Mouse (Mus musculus) kidney, embryonic 14.5 days (tissue): ENCODE data around the gene Pax4. TPM values are rescaled to one million over a fixed set of nuclear protein-coding genes. Genes with fewer than 3 reads are reported as not detected.

Experiments
- ATAC-seq: fragments of 200-750 bp; cut with Nextera tagmentation; 2 replicates; pipeline ENCODE4 v1.8.0; 2017; ENCODE audit warnings: moderate number of reproducible peaks, mild to moderate bottlenecking, moderate TSS enrichment, moderate library complexity; ENCODE audit not compliant: low FRiP score, low TSS enrichment
- H3K27ac ChIP-seq: fragments of 300-500 bp; sonication (generic); 2 replicates; pipeline ENCODE4 v1.5.1; 2014; ENCODE audit warnings: low read depth, mild to moderate bottlenecking, low read length, moderate library complexity, mixed read lengths
- H3K27me3 ChIP-seq: fragments of 300-500 bp; sonication (generic); 2 replicates; pipeline ENCODE4 v1.6.1; 2014; ENCODE audit warnings: mild to moderate bottlenecking, low read length; ENCODE audit not compliant: control insufficient read depth, insufficient read depth
- H3K36me3 ChIP-seq: fragments of 300-500 bp; sonication (generic); 2 replicates; pipeline ENCODE4 v1.6.1; 2014; ENCODE audit warnings: low read length, mixed read lengths; ENCODE audit not compliant: control insufficient read depth, insufficient read depth
- H3K4me1 ChIP-seq: fragments of 300-500 bp; sonication (generic); 2 replicates; pipeline ENCODE4 v1.6.1; 2014; ENCODE audit warnings: low read length, mixed read lengths; ENCODE audit not compliant: control insufficient read depth, insufficient read depth
- H3K4me2 ChIP-seq: fragments of 300-500 bp; sonication (generic); replicated peaks from 2 replicates; pipeline ENCODE4 v1.6.1; 2014; ENCODE audit warnings: low read depth, mild to moderate bottlenecking, low read length
- H3K4me3 ChIP-seq: fragments of 300-500 bp; sonication (generic); 2 replicates; pipeline ENCODE4 v1.5.1; 2014; ENCODE audit warnings: mild to moderate bottlenecking, low read length
- H3K9ac ChIP-seq: fragments of 300-500 bp; sonication (generic); 2 replicates; pipeline ENCODE4 v1.6.1; 2014; ENCODE audit warnings: low read depth, mild to moderate bottlenecking, low read length, moderate library complexity
- H3K9me3 ChIP-seq: fragments of 300-500 bp; sonication (generic); 2 replicates; pipeline ENCODE4 v1.6.1; 2016; ENCODE audit warnings: low read length; ENCODE audit not compliant: control insufficient read depth
- WGBS: fragments of 180-500 bp; shearing (Covaris S2); extraction: QIAGEN DNeasy Blood & Tissue Kit; methylation state at CpG from one replicate; pipeline ENCODE4 v1.1.7; 2014; 5-methylcytosine and 5-hydroxymethylcytosine counted together
- polyA plus RNA-seq: library from polyadenylated mRNA; unstranded; fragments of >200 nt; fragmentation: Nextera tagmentation; extraction: Ambion mirVana; gene quantifications from 2 replicates; pipeline ENCODE4 v1.2.1, GENCODE M21; 2014

Gene Pax4
- polyA plus RNA-seq, 1 experiment from 2014 or later = not detected

- WGBS = 72% methylated on average over 3 of the region's 3 CpGs
- no peak within 1 kb of the TSS for H3K27ac ChIP-seq
- H3K4me1 ChIP-seq = no peaks in the 10 kb centered on the region
- no peak within 1 kb of the TSS for H3K4me3 ChIP-seq
- peaks cover 18% of the 10 kb centered on the region for H3K36me3 ChIP-seq
- no peaks in the 10 kb centered on the region for H3K9me3 ChIP-seq
- no peak within 1 kb of the TSS for H3K9ac ChIP-seq
- H3K27me3 ChIP-seq = no peaks in the 10 kb centered on the region
- no peak within 1 kb of the TSS for H3K4me2 ChIP-seq
- ATAC-seq = no peak
Observed at GRCm38 (mm10) chr6:28427096-28427839, 21.9 kb downstream of the Pax4 start, which contains the start of gene Fscn3. Gene Fscn3, plus strand, starts transcription at chr6:28427789.

- H3K27me3 ChIP-seq = no peaks in the 10 kb centered on the region
- H3K9ac ChIP-seq = no peak overlapping the region
- peaks cover 18% of the 10 kb centered on the region for H3K36me3 ChIP-seq
- 93% methylated on average over 6 of the region's 6 CpGs for WGBS
- peak overlapping the region; percentile 64; the same call in 1 of the 2 replicates for H3K4me2 ChIP-seq
- no peak overlapping the region for H3K27ac ChIP-seq
- ATAC-seq = no peak
- no peaks in the 10 kb centered on the region for H3K9me3 ChIP-seq
- H3K4me1 ChIP-seq = peaks cover 14% of the 10 kb centered on the region
- H3K4me3 ChIP-seq = no peak overlapping the region
Observed at GRCm38 (mm10) chr6:28425019-28425418, 24.1 kb downstream of the Pax4 start.

- H3K4me1 ChIP-seq = peaks cover 18% of the 10 kb centered on the region
- no peaks in the 10 kb centered on the region for H3K9me3 ChIP-seq
- peak overlapping the region; percentile 91 for H3K9ac ChIP-seq
- H3K27ac ChIP-seq = peak overlapping the region; percentile 73
- peak overlapping the region; percentile 97 for H3K4me3 ChIP-seq
- no peaks in the 10 kb centered on the region for H3K27me3 ChIP-seq
- WGBS = 11% methylated on average over 37 of the region's 46 CpGs
- H3K36me3 ChIP-seq = peaks cover 19% of the 10 kb centered on the region
- H3K4me2 ChIP-seq = peak overlapping the region; percentile 64
- ATAC-seq = peak; percentile 51
Observed at GRCm38 (mm10) chr6:28423767-28424695, 25.1 kb downstream of the Pax4 start.

GRCm38 (mm10) chr6:28423313-28423712 is 25.8 kb downstream of the Pax4 start, which contains the start of gene Arf5:
Gene Arf5, plus strand, starts transcription at chr6:28423560.
- under 1% methylated on average over 13 of the region's 42 CpGs for WGBS

GRCm38 (mm10) chr6:28422651-28423290 is 26.4 kb downstream of the Pax4 start:
- Histone ChIP-seq H3K9me3 (no peaks in the 10 kb centered on the region), H3K4me1 (peaks cover 21% of the 10 kb centered on the region), H3K4me2 (peak overlapping the region; percentile 19; the same call in 1 of the 2 replicates), H3K27me3 (no peaks in the 10 kb centered on the region), H3K4me3 (peak overlapping the region; percentile 97; the same call in 1 of the 2 replicates), H3K36me3 (peaks cover 31% of the 10 kb centered on the region), H3K9ac (0 out of 2 replicates have a peak overlapping the region, but pooled peaks have one; percentile 91), H3K27ac (no peak overlapping the region)
- 0 out of 2 replicates have a peak, but pooled peaks have one; percentile 4 for ATAC-seq
- 70% methylated on average over 15 of the region's 15 CpGs for WGBS

More at GRCm38 (mm10) chr6:28423313-28423712, 25.8 kb downstream of the Pax4 start, which contains the start of gene Arf5:
- Histone ChIP-seq H3K36me3 (peaks cover 26% of the 10 kb centered on the region), H3K9ac (peak within 1 kb of the TSS; percentile 91), H3K4me3 (peak within 1 kb of the TSS; percentile 97), H3K9me3 (no peaks in the 10 kb centered on the region), H3K27ac (peak within 1 kb of the TSS; percentile 73), H3K4me1 (peaks cover 18% of the 10 kb centered on the region), H3K4me2 (peak within 1 kb of the TSS; percentile 64), H3K27me3 (no peaks in the 10 kb centered on the region)
- peak; percentile 79 for ATAC-seq

- H3K4me2 ChIP-seq = peak overlapping the region; percentile 75
- under 1% methylated on average over 27 of the region's 27 CpGs for WGBS
- H3K9ac ChIP-seq = peak overlapping the region; percentile 77
- 0 out of 2 replicates have a peak overlapping the region, but pooled peaks have one; percentile 34 for H3K27ac ChIP-seq
- peaks cover 30% of the 10 kb centered on the region for H3K4me1 ChIP-seq
- H3K4me3 ChIP-seq = peak overlapping the region; percentile 71
- peaks cover 33% of the 10 kb centered on the region for H3K36me3 ChIP-seq
- peak; percentile 86 for ATAC-seq
- no peaks in the 10 kb centered on the region for H3K9me3 ChIP-seq
- H3K27me3 ChIP-seq = no peaks in the 10 kb centered on the region
Observed at GRCm38 (mm10) chr6:28421469-28422000, 27.6 kb downstream of the Pax4 start.

GRCm38 (mm10) chr6:28420865-28421264 is 28.3 kb downstream of the Pax4 start:
- H3K27ac ChIP-seq = no peak overlapping the region
- peak overlapping the region; percentile 71 for H3K4me3 ChIP-seq
- H3K36me3 ChIP-seq = peaks cover 26% of the 10 kb centered on the region
- no peaks in the 10 kb centered on the region for H3K27me3 ChIP-seq
- no peaks in the 10 kb centered on the region for H3K9me3 ChIP-seq
- WGBS = 19% methylated on average over 13 of the region's 13 CpGs
- peak overlapping the region; percentile 75 for H3K4me2 ChIP-seq
- peaks cover 30% of the 10 kb centered on the region for H3K4me1 ChIP-seq
- no peak for ATAC-seq
- H3K9ac ChIP-seq = peak overlapping the region; percentile 77

GRCm38 (mm10) chr6:28420361-28420760 is 28.8 kb downstream of the Pax4 start:
- peak overlapping the region; percentile 75 for H3K4me2 ChIP-seq
- no peaks in the 10 kb centered on the region for H3K9me3 ChIP-seq
- WGBS = 80% methylated on average over 17 of the region's 17 CpGs
- H3K27ac ChIP-seq = no peak overlapping the region
- no peak for ATAC-seq
- peak overlapping the region; percentile 71 for H3K4me3 ChIP-seq
- H3K27me3 ChIP-seq = no peaks in the 10 kb centered on the region
- 0 out of 2 replicates have a peak overlapping the region, but pooled peaks have one; percentile 0 for H3K9ac ChIP-seq
- H3K36me3 ChIP-seq = peaks cover 27% of the 10 kb centered on the region
- peaks cover 30% of the 10 kb centered on the region for H3K4me1 ChIP-seq
